20 mouse cellular contexts compared by ENCODE assay signal in genomic region chr6:54848546-54848945, GRCm38 (mm10). TPM values are rescaled to one million over a fixed set of nuclear protein-coding genes. Genes with fewer than 3 reads are reported as not detected.
A peak's percentile ranks its signal among the peaks of the same experiment; 100 is the strongest.
DNase-seq lines count a peak whose midpoint lies in the region; ATAC-seq and TF ChIP-seq lines count a peak whose summit lies in the region.
"Had no signal": no experiment of that assay in that cellular context is flagged by ENCODE, and none has a peak within 500 bp of the region (broad histone marks: within the 10 kb centered on the region; RNA-seq: fewer than 3 reads in every experiment).

No protein-coding gene starts in this region.

- no peak for TF ChIP-seq EP300 in heart, postnatal 0 days (IDR thresholded peaks at IDR 0.05; ENCODE audit: low read depth)
- TF ChIP-seq EP300 in ES-Bruce4 (IDR thresholded peaks at IDR 0.05; ENCODE audit: insufficient read depth, low read depth, low read length) = no peak

- H3K27me3 ChIP-seq in heart, postnatal 0 days (ENCODE audit: control insufficient read depth, insufficient read depth, low read length) = no peaks in the 10 kb centered on the region
- H3K27me3 ChIP-seq in ES-Bruce4 (ENCODE audit: control insufficient read depth, insufficient read depth, low read length, poor library complexity, severe bottlenecking) = no peaks in the 10 kb centered on the region
- no peaks in the 10 kb centered on the region for H3K27me3 ChIP-seq in intestine, embryonic 15.5 days (replicated peaks)
- H3K27me3 ChIP-seq: heart, embryonic 15.5 days; Patski had no signal

- no peak overlapping the region for H3K4me2 ChIP-seq in heart, postnatal 0 days (ENCODE audit: low read depth, low read length)
- no peak overlapping the region for H3K4me2 ChIP-seq in intestine, embryonic 15.5 days (replicated peaks)
- H3K4me2 ChIP-seq: heart, embryonic 11.5 days; heart, embryonic 15.5 days; hindbrain, embryonic 14.5 days had no signal

- WGBS in heart, postnatal 0 days = 74% methylated on average over 3 of the region's 3 CpGs
- WGBS in intestine, embryonic 15.5 days = 71% methylated on average over 3 of the region's 3 CpGs

- peaks cover 35% of the 10 kb centered on the region for H3K4me1 ChIP-seq in heart, postnatal 0 days (ENCODE audit: control insufficient read depth, insufficient read depth)
- peaks cover 10% of the 10 kb centered on the region for H3K4me1 ChIP-seq in ES-Bruce4 (ENCODE audit: control insufficient read depth, insufficient read depth, low read length)
- H3K4me1 ChIP-seq in intestine, embryonic 15.5 days (replicated peaks) = peaks cover 13% of the 10 kb centered on the region; the same call in 1 of the 2 replicates

- ATAC-seq in heart, postnatal 0 days (ENCODE audit: insufficient read depth, low read depth) = no peak
- ATAC-seq in intestine, embryonic 15.5 days = no peak
- ATAC-seq: forebrain, embryonic 16.5 days; intestine, postnatal 0 days; Patski had no signal

- DNase-seq in heart, postnatal 0 days (ENCODE audit: low spot score) = no peak
- no peak for DNase-seq in heart, adult 8-10 months (ENCODE audit: low spot score)
- peak; percentile 64 for DNase-seq in CD4-positive helper T cell, adult 2 months (ENCODE audit: low read depth, low spot score)
- peak; percentile 61 for DNase-seq in naive thymus-derived CD4-positive, alpha-beta T cell, adult 2 months (ENCODE audit: low read depth)
- no peak for DNase-seq in right cerebral cortex, postnatal 36 days (ENCODE audit: low spot score in 2 of 2)
- DNase-seq: adrenal gland, postnatal 10 days; cerebellum, adult 11 months; cerebellum, adult 8-10 months; cerebellum, postnatal 25 days; gastrocnemius, postnatal 10 days; heart, adult 18-20 months had no signal

- TF ChIP-seq POLR2A in ES-Bruce4 (IDR thresholded peaks at IDR 0.05; ENCODE audit: insufficient read depth, low read length) = no peak

- H3K4me3 ChIP-seq in heart, postnatal 0 days (ENCODE audit: low read depth, low read length) = no peak overlapping the region
- no peak overlapping the region for H3K4me3 ChIP-seq in ES-Bruce4 (ENCODE audit: low read depth, low read length)
- H3K4me3 ChIP-seq in intestine, embryonic 15.5 days (replicated peaks) = no peak overlapping the region
- H3K4me3 ChIP-seq: heart, embryonic 15.5 days; hindbrain, embryonic 10.5 days had no signal

- H3K9me3 ChIP-seq in heart, postnatal 0 days (replicated peaks; ENCODE audit: control insufficient read depth, low read length) = no peaks in the 10 kb centered on the region
- no peaks in the 10 kb centered on the region for H3K9me3 ChIP-seq in ES-Bruce4 (replicated peaks; ENCODE audit: control insufficient read depth, insufficient read depth, low read length, poor library complexity, severe bottlenecking)
- H3K9me3 ChIP-seq in intestine, embryonic 15.5 days = no peaks in the 10 kb centered on the region
- H3K9me3 ChIP-seq: heart, embryonic 15.5 days; hindbrain, embryonic 10.5 days had no signal

- no peak overlapping the region for H3K9ac ChIP-seq in heart, postnatal 0 days (replicated peaks; ENCODE audit: low read depth, low read length)
- no peak overlapping the region for H3K9ac ChIP-seq in ES-Bruce4 (ENCODE audit: low read depth, poor library complexity, severe bottlenecking)
- no peak overlapping the region for H3K9ac ChIP-seq in intestine, embryonic 15.5 days
- H3K9ac ChIP-seq: heart, embryonic 15.5 days; hindbrain, embryonic 14.5 days had no signal

- peak overlapping the region; percentile 6; the same call in 1 of the 2 replicates for H3K27ac ChIP-seq in heart, postnatal 0 days (ENCODE audit: low read depth)
- peak overlapping the region; percentile 93 for H3K27ac ChIP-seq in ES-Bruce4 (ENCODE audit: insufficient read depth, low read length)
- H3K27ac ChIP-seq in intestine, embryonic 15.5 days = no peak overlapping the region
- H3K27ac ChIP-seq: heart, embryonic 15.5 days; hindbrain, embryonic 10.5 days; hindbrain, embryonic 14.5 days had no signal

- no peaks in the 10 kb centered on the region for H3K36me3 ChIP-seq in heart, postnatal 0 days (replicated peaks; ENCODE audit: control insufficient read depth, insufficient read depth, low read length)
- H3K36me3 ChIP-seq in ES-Bruce4 (ENCODE audit: control insufficient read depth, insufficient read depth, low read length, poor library complexity, severe bottlenecking) = no peaks in the 10 kb centered on the region
- H3K36me3 ChIP-seq in intestine, embryonic 15.5 days = no peaks in the 10 kb centered on the region
- H3K36me3 ChIP-seq: heart, embryonic 15.5 days; hindbrain, embryonic 10.5 days had no signal

- TF ChIP-seq CTCF in heart, postnatal 0 days (IDR thresholded peaks at IDR 0.05; ENCODE audit: low read depth) = no peak
- no peak for TF ChIP-seq CTCF in ES-Bruce4 (IDR thresholded peaks at IDR 0.05; ENCODE audit: low read depth, low read length)

RNA-seq across cellular contexts. Expression of gene Znrf2, which starts 31.8 kb away (rescaled TPM):
- total RNA-seq in heart, postnatal 0 days (2014; rRNA removed; ENCODE audit: low replicate concordance) = 7.1 and 31.3 TPM in 2 replicates
- polyA plus RNA-seq in heart, postnatal 0 days (2015; fragmentation: Nextera tagmentation; extraction: Ambion mirVana) = 3.7 and 4.3 TPM in 2 replicates
- 10 to 100 TPM; 18.0 to 23.9 (median 19.8) TPM for total RNA-seq in heart, adult 8-10 months (2022)
- 34.5 and 37.0 TPM in 2 replicates for polyA plus RNA-seq in ES-Bruce4 (2011; ENCODE audit: insufficient read depth, insufficient read length, low read depth, missing spikeins)
- 5.8 and 6.5 TPM in 2 replicates for polyA plus RNA-seq in intestine, embryonic 15.5 days (2015; fragmentation: Nextera tagmentation; extraction: Ambion mirVana)

Comparison
In these comparisons a context has a peak if more than half of its experiments do, and no peak if none do; other contexts are left out.
1. DNase-seq: peak in CD4-positive helper T cell, adult 2 months (single experiment) and naive thymus-derived CD4-positive, alpha-beta T cell, adult 2 months (single experiment); none in heart, postnatal 0 days (single experiment), heart, adult 8-10 months (single experiment) and right cerebral cortex, postnatal 36 days (0 of 2).